Mouse (Mus musculus) common myeloid progenitor, adult 5-6 weeks (primary cell): ENCODE measurements around the gene Rlbp1. TPM values are rescaled to one million over a fixed set of nuclear protein-coding genes. Genes with fewer than 3 reads are reported as not detected.

ENCODE experiments used
- ATAC-seq: replicated peaks from 2 replicates; pipeline ENCODE4 v1.8.0; 2016; ENCODE audit warnings: low read depth, mild to moderate bottlenecking, moderate TSS enrichment, inconsistent platforms; ENCODE audit not compliant: poor library complexity, severe bottlenecking
- total RNA-seq: library from RNA; stranded (forward); fragments of 200-1000, 187-1606 nt; gene quantifications from 2 replicates; pipeline ENCODE4 v1.2.3, GENCODE M21; 2017

Gene Rlbp1
- total RNA-seq, 1 experiment from 2014 or later: not detected

- no peak for ATAC-seq
These were observed 292 bp upstream of the Rlbp1 start for GRCm38 (mm10) chr7:79387140-79387539.

GRCm38 (mm10) chr7:79376516-79377275 is 10.2 kb downstream of the Rlbp1 start:
- ATAC-seq: peak; percentile 74

DNA sequence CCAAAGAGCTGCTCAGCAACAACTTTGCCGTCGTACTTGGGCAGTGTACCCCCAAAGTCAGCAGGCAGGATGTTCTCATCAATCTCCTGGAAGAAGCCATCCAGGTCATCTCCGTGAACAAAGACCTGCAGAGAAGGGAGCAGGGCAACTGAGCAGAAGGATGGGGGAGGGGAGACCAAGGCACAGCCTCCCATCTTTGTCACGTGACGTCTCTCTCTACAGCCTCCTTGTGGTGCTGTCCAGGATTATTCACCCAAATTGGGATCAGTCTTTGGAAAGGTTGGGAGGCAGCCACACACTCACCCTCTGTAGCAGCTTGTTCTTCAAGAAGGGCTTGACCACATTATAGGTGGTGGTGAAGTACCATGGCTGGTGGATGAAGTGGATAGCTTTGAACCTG is 11.3 kb downstream of the Rlbp1 start:
- no peak for ATAC-seq

DNA sequence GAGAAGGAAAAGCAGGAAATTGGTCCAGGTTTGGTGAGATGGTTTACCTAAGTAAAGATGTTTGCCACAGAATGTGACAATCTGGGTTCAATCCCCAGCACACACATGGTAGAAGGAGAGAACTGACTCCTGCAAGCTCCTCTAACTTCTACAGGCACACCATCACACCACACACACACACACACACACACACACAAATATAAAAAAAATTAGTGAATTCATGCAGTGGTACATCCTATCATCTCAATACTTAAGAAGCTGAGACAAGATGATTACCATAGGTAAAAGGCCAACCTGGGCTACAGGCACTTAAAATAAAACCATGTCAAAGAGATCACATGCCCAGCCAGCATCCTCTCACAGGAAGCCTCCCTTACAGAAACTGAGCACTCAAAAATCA is 12.8 kb downstream of the Rlbp1 start:
- ATAC-seq: no peak

DNA sequence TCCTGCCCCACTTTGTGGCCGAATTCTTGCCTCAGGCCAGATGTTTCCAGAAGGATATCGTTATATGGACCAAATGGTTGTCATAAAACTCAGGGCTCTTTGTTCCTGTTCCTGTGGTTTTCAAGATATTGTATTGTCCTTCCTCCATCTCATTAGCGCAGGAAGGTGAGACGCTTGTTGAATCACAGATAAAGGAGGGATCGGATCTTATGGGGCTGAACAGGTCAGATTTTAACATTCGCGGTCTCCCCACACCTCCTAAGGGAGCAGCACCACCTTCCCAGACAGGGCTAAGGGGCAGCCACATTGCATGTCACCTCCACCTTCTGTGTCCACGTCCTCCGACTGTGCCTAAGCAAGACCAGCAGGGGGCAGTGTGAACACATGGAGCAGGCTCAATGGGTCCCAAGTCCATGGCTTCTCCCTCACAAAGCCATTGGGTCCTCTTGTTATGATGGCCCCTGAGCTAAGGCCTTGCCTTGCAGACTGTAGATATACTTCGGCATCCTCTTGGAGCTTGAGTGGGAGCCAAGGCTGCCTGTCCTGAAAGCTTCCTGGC is 15.4 kb downstream of the Rlbp1 start:
- peak; percentile 87 for ATAC-seq

DNA sequence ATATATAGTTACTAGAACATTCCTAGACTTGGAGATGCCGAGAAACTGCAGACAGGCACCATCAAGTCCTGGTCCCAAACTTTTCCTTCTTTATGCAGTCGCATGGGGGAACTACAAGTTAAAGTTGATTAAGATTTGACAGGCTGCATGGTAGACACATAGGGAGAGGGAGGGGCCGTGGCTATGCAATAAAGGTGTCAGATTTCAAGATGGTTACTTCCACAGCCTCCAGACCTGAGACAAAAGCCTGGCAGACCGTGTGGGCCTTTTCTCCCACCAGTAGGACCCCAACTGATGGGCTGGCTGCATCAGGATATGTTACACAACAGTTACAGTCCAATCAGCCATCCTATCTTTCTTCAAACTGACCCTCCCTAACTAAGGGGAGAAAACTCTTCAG is 17.4 kb downstream of the Rlbp1 start:
- ATAC-seq: no peak

DNA sequence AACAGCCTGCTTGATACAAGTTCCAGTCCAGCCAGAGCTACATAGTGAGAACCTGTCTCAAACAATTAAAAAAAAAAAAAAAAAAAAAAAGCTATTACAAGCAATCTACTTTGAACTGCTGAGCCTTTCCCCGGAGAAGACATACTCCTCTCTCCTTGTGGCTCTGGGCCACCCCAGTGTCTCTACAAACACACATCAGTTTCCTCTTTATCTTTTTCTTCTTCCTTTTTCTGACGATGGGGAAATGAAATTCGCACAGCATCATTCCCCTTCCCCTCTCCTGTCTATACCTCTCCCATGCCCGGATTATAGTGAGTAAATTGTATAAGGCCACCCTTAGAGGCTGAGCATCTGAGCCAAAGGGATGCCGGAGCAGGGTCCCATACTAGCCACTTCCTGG is 18.2 kb downstream of the Rlbp1 start:
- ATAC-seq: peak; percentile 40

DNA sequence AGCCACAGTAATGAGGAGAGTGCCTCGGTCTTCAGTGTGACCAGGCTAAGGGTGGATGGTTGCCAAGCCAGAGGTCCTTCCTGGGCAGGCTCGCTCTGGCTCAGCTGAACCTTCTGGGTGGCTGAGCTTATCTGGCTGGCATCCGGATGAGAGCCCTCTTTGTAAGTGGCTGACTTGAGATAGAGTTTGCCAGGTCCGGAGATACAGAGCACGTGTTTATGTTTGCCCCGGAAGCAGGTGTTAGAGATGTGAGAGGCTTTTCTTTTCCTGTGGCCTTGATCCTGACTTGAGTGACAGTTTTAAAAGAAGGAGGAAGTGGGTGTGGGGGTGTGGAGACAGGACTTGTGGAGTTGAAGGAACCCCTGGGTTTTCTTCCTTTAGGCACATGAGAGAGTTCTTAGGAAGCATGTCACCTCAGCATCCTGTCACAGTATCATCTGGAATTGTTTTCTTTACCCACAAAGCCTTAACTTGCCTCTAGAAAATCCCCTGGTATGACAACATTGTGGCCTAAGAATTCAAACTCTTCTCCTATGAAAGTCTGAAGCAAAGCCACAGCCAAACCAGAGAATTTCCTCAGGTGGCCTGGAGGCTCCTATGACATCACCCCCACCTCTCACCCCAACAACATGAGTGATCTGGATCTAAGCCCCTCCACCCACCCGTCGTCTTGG is 23.3 kb downstream of the Rlbp1 start:
- ATAC-seq: peak; percentile 68

DNA sequence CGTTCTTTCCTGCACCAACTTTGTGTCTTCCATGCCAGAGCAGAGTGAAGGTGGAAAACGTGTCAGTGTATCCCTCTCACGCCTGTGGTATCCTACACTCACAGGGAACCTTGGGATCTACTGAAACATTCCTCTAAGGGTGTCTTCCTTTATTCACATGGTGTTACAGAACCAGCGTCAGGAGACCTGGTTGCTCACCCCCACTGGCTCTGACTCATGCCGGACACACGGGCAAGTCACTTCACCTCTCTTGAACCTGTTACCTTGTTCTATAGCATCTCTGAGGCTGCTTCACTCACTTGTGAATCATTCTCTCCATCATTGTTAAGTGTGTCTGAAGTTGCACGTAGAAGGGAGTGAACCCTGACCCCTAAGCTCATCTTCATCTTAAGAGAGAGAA is 24.0 kb downstream of the Rlbp1 start:
- ATAC-seq: no peak

DNA sequence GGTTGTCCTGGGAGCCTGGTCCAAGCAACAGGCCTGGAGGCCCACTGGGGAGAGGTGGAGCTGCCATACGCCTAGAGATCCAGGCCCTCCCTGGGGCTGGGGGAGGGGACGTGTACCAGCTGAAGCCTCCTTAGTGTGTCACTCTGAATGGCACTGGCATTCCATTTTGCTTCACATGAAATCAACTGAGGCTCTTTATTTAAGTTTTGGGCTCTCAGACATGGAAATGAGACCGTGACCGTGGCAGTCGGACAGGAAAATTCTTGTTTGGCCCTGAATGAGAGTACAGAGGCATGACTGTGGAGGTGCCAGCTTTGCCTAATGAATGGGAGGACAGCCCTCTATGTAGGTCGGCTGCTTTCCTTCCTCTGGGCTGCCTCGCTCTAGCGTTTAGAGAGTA is 24.6 kb downstream of the Rlbp1 start:
- ATAC-seq: no peak

GRCm38 (mm10) chr7:79360056-79360455 is 26.8 kb downstream of the Rlbp1 start:
- no peak for ATAC-seq

GRCm38 (mm10) chr7:79359183-79359435 is 27.7 kb downstream of the Rlbp1 start:
- no peak; the same call in 1 of the 2 replicates for ATAC-seq

- peak; percentile 81 for ATAC-seq
These were observed 28.3 kb downstream of the Rlbp1 start for GRCm38 (mm10) chr7:79358350-79359182.

DNA sequence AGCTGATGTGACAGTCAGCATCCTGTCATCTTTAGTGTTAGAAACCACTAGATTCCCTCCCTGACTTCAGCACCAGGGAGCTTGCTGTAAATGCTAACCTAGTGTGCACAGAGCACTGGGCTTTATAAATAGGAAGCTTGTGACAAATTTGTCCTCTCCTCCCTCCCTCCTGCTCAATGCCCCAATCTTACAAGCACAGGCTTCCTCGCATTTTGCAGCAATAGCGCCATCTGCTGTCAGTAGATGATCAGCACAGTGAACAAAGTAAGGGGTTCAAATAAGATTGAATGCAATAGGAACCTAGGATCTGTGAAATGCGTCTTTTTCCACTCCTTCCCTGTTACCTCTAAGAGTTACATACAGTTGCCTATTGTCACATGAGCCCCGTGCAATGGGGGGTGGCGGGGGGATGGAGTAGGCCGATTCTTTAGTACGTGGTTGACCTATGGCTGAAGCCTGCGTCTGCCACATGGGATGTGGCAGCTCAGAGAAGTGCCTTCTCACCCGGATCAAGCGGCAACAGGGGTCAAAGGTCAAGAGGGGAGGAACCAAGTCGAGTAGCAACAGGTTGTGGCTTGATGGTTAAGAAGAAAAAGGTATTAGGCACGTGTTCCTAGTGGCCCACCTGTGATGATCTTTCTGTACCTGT is 37.0 kb downstream of the Rlbp1 start:
- peak; percentile 85 for ATAC-seq

GRCm38 (mm10) chr7:79348816-79349215 is 38.0 kb downstream of the Rlbp1 start:
- no peak for ATAC-seq

DNA sequence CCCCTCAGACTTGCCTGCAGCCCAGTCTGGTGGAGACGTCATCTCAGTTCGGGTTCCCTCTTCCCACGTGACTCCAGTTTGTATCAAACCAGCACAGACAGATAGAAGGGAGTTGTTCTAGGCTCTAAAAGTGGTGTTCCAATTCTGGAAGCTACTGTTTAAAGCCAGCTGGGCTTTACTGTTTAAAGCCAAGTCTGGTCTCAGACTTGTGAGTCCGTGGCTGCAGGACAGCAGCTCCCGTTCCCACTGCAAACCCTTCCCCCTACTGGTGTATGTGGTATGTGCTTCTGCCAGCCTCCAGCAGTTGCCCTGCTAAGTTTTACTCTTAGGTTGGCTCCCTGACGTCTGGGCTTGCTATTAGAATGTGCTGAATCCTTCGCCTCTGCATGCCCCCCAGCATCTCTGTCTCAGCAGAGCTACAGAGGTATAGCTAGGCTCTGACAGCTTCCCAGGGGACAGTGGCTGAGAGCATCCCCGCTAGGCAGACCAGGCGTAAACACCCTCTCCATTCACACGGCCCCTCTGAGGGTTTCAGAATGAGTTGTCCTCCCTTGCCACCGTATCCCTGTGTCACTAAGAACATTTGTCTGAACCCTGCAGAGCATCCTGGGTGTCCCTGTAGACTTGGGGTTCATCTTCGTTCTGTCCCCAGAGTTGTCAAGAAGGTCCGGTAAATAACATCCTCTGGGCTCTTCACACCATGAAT is 39.6 kb downstream of the Rlbp1 start:
- ATAC-seq: no peak

DNA sequence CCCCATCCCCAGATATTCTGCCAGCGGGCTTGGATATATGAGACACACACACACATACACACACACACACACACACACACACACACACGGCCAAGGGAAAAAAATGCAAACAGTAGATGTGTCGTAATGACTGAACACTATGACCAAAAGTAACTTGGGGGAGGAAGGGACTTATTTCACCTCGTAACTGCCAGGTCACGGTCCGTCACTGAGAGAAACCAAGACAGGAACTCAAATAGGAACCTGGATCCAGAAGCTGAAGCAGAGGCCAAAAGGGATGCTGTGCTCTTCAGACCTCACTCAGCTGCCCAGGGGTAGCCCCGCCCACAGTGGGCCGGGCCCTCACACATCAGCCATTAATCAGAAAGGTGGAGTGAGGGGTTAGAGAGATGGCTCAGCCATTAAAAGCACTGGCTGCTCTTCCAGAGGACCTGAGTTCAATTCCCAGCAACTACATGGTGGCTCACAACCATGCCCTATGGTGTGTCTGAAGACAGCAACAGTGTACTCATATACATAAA is 40.2 kb downstream of the Rlbp1 start:
- no peak for ATAC-seq

DNA sequence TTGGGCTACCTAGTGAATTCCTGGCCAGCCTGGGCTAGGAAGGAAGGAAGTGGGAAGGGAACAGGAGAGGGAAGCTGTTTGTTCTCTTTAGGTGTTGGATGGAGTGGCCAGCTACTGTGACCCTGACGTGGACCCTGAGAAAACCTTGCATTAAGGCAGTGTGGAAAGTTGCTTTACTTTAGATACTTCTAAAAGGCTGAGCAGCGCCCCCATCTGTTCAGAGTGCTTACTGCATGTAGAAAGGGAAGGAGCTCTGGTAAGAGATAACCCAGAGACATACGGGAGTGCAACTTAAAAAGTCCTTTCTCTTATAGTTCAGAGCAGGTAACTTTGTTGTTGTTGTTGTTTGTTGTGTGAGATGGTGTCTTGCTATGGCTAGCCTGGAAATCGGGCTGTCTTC is 40.9 kb downstream of the Rlbp1 start:
- ATAC-seq: peak; percentile 20; the same call in 1 of the 2 replicates

DNA sequence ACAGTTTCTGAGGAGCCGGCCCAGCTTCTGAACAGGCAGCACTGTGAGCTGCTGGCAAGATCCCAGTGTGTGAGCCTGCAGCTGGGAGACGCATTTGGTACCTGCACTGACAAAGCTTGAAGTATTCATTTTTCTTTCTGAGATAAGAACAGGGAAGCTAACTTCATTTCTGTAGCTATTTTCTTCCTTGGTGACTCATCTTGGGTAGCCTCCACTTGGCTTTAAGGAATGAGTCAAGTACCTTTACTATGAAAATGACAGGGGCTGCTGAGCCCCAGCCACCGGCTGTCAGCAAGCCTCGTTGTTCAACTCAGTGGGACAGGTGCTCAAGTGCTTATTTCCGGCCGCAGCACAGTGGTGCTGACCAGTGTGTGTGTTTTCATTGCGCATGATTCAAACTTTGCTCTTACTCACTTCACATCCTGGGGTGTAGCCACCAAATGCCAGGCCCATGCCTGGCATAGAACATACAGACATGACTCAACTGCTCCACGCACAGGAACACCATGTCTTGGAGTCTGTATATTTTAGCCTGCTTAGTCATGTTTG is 50.4 kb downstream of the Rlbp1 start:
- no peak for ATAC-seq
